ENCODE assay signal across 18 mouse cellular contexts in genomic region chr19:36878743-36879495, GRCm38 (mm10). TPM values are rescaled to one million over a fixed set of nuclear protein-coding genes. Genes with fewer than 3 reads are reported as not detected.
DNase-seq lines count a peak whose midpoint lies in the region; ATAC-seq and TF ChIP-seq lines count a peak whose summit lies in the region.
"Had no signal": no experiment of that assay in that cellular context is flagged by ENCODE, and none has a peak within 500 bp of the region (broad histone marks: within the 10 kb centered on the region; RNA-seq: fewer than 3 reads in every experiment).

No protein-coding gene starts in this region.

- no peaks in the 10 kb centered on the region for H3K27me3 ChIP-seq in hindbrain, embryonic 16.5 days (replicated peaks; ENCODE audit: control insufficient read depth, insufficient read depth, low read length)
- H3K27me3 ChIP-seq in hindbrain, postnatal 0 days (ENCODE audit: insufficient read depth, low read length), result no peaks in the 10 kb centered on the region
- no peaks in the 10 kb centered on the region for H3K27me3 ChIP-seq in heart, embryonic 15.5 days
- H3K27me3 ChIP-seq in kidney, embryonic 14.5 days (ENCODE audit: control insufficient read depth, insufficient read depth, low read length), result no peaks in the 10 kb centered on the region
- H3K27me3 ChIP-seq: CH12.LX; liver, embryonic 13.5 days; midbrain, embryonic 12.5 days had no signal

- TF ChIP-seq CTCF in hindbrain, postnatal 0 days (IDR thresholded peaks at IDR 0.05; ENCODE audit: low read depth), result no peak
- TF ChIP-seq CTCF in layer of hippocampus, adult 2 months (conservative IDR thresholded peaks at IDR 0.05), result no peak

- no peaks in the 10 kb centered on the region for H3K4me1 ChIP-seq in hindbrain, embryonic 16.5 days (ENCODE audit: control insufficient read depth, insufficient read depth, low read depth, low read length)
- no peaks in the 10 kb centered on the region for H3K4me1 ChIP-seq in hindbrain, postnatal 0 days (ENCODE audit: insufficient read depth, low read length)
- H3K4me1 ChIP-seq in heart, embryonic 15.5 days (replicated peaks), result peaks cover 14% of the 10 kb centered on the region; the same call in 1 of the 2 replicates
- H3K4me1 ChIP-seq in kidney, embryonic 14.5 days (ENCODE audit: control insufficient read depth, insufficient read depth, low read length), result no peaks in the 10 kb centered on the region
- H3K4me1 ChIP-seq: embryonic facial prominence, embryonic 10.5 days; liver, embryonic 13.5 days; midbrain, embryonic 12.5 days had no signal

- no peak for DNase-seq in frontal cortex, postnatal 14 days (ENCODE audit: low spot score in 2 of 2)
- DNase-seq in hindbrain, postnatal 0 days (ENCODE audit: low spot score), result no peak
- DNase-seq in adipocyte (ENCODE audit: low spot score), result peak; percentile 25
- no peak for DNase-seq in layer of hippocampus, adult 2 months (ENCODE audit: low spot score in 2 of 2)
- DNase-seq: cerebellum, adult 9-10 months; gastrocnemius, postnatal 14 days; kidney, adult 11 months; kidney, postnatal 10 days; left cerebral cortex, postnatal 4 days; liver, embryonic 13.5 days; thymus, postnatal 25 days had no signal

- H3K36me3 ChIP-seq in hindbrain, embryonic 16.5 days (ENCODE audit: control insufficient read depth, insufficient read depth, low read length), result peaks cover 55% of the 10 kb centered on the region
- H3K36me3 ChIP-seq in hindbrain, postnatal 0 days (ENCODE audit: insufficient read depth, low read length), result peaks cover 78% of the 10 kb centered on the region
- peaks cover 76% of the 10 kb centered on the region for H3K36me3 ChIP-seq in heart, embryonic 15.5 days
- peaks cover 94% of the 10 kb centered on the region for H3K36me3 ChIP-seq in kidney, embryonic 14.5 days (ENCODE audit: control insufficient read depth, insufficient read depth, low read length)

- ATAC-seq in frontal cortex, adult (ENCODE audit: low TSS enrichment), result peak; percentile 38; the same call in 1 of the 2 replicates
- ATAC-seq in hindbrain, embryonic 16.5 days, result 0 out of 2 replicates have a peak, but pooled peaks have one; percentile 20
- no peak for ATAC-seq in hindbrain, postnatal 0 days
- ATAC-seq in heart, embryonic 15.5 days (replicated peaks; ENCODE audit: insufficient number of reproducible peaks, insufficient read depth, low FRiP score, low read depth), result peak; percentile 85
- ATAC-seq in kidney, embryonic 14.5 days (ENCODE audit: low FRiP score, low TSS enrichment), result no peak

- H3K4me3 ChIP-seq in hindbrain, embryonic 16.5 days (ENCODE audit: low read length), result no peak overlapping the region
- H3K4me3 ChIP-seq in hindbrain, postnatal 0 days (ENCODE audit: low read length), result no peak overlapping the region
- no peak overlapping the region for H3K4me3 ChIP-seq in heart, embryonic 15.5 days
- H3K4me3 ChIP-seq in kidney, embryonic 14.5 days (ENCODE audit: low read length), result no peak overlapping the region
- no peak overlapping the region for H3K4me3 ChIP-seq in layer of hippocampus, adult 2 months
- H3K4me3 ChIP-seq: embryonic facial prominence, embryonic 10.5 days; liver, embryonic 13.5 days; midbrain, embryonic 12.5 days had no signal

- no peak overlapping the region for H3K4me2 ChIP-seq in hindbrain, embryonic 16.5 days (ENCODE audit: low read length)
- no peak overlapping the region for H3K4me2 ChIP-seq in hindbrain, postnatal 0 days (ENCODE audit: low read depth, low read length)
- H3K4me2 ChIP-seq in heart, embryonic 15.5 days, result peak overlapping the region; percentile 38; the same call in 1 of the 2 replicates
- H3K4me2 ChIP-seq in kidney, embryonic 14.5 days (replicated peaks; ENCODE audit: low read depth, low read length), result no peak overlapping the region
- H3K4me2 ChIP-seq: liver, embryonic 13.5 days; midbrain, embryonic 12.5 days had no signal

- no peak overlapping the region for H3K27ac ChIP-seq in hindbrain, embryonic 16.5 days (ENCODE audit: low read depth, low read length)
- no peak overlapping the region for H3K27ac ChIP-seq in hindbrain, postnatal 0 days
- peak overlapping the region; percentile 79 for H3K27ac ChIP-seq in heart, embryonic 15.5 days
- H3K27ac ChIP-seq in kidney, embryonic 14.5 days (ENCODE audit: low read depth, low read length), result no peak overlapping the region
- no peak overlapping the region for H3K27ac ChIP-seq in layer of hippocampus, adult 2 months
- H3K27ac ChIP-seq: embryonic facial prominence, embryonic 10.5 days; liver, embryonic 13.5 days; midbrain, embryonic 12.5 days had no signal

- no peak overlapping the region for H3K9ac ChIP-seq in hindbrain, embryonic 16.5 days (ENCODE audit: low read depth, low read length)
- no peak overlapping the region for H3K9ac ChIP-seq in hindbrain, postnatal 0 days (replicated peaks; ENCODE audit: low read length)
- no peak overlapping the region for H3K9ac ChIP-seq in heart, embryonic 15.5 days
- no peak overlapping the region for H3K9ac ChIP-seq in kidney, embryonic 14.5 days (ENCODE audit: low read depth, low read length)
- H3K9ac ChIP-seq: liver, embryonic 13.5 days; midbrain, embryonic 12.5 days had no signal

- WGBS in hindbrain, embryonic 16.5 days, result 80% methylated on average over 11 of the region's 11 CpGs
- 78% methylated on average over 11 of the region's 11 CpGs for WGBS in hindbrain, postnatal 0 days
- WGBS in heart, embryonic 15.5 days, result 44% methylated on average over 11 of the region's 11 CpGs
- WGBS in kidney, embryonic 14.5 days, result 89% methylated on average over 11 of the region's 11 CpGs

- H3K9me3 ChIP-seq in hindbrain, embryonic 16.5 days (ENCODE audit: control insufficient read depth, low read length), result no peaks in the 10 kb centered on the region
- H3K9me3 ChIP-seq in hindbrain, postnatal 0 days (ENCODE audit: low read length), result no peaks in the 10 kb centered on the region
- H3K9me3 ChIP-seq in heart, embryonic 15.5 days (replicated peaks), result no peaks in the 10 kb centered on the region
- H3K9me3 ChIP-seq in kidney, embryonic 14.5 days (ENCODE audit: control insufficient read depth, low read length), result no peaks in the 10 kb centered on the region
- H3K9me3 ChIP-seq: embryonic facial prominence, embryonic 10.5 days; liver, embryonic 13.5 days; midbrain, embryonic 12.5 days had no signal

RNA-seq across cellular contexts. Expression of gene Fgfbp3, which starts 40.5 kb away (rescaled TPM):
- polyA plus RNA-seq in hindbrain, embryonic 16.5 days (2015; fragmentation: Nextera tagmentation; extraction: Ambion mirVana), result 28.2 and 44.1 TPM in 2 replicates
- 19.8 and 34.5 TPM in 2 replicates for total RNA-seq in hindbrain, postnatal 0 days (2014; rRNA removed)
- polyA plus RNA-seq in hindbrain, postnatal 0 days (2015; fragmentation: Nextera tagmentation; extraction: Ambion mirVana), result 26.4 and 27.7 TPM in 2 replicates
- 4.4 TPM in 2 replicates for polyA plus RNA-seq in heart, embryonic 15.5 days (2015; fragmentation: Nextera tagmentation; extraction: Ambion mirVana)
- 4.9 and 6.0 TPM in 2 replicates for polyA plus RNA-seq in kidney, embryonic 14.5 days (2014; fragmentation: Nextera tagmentation; extraction: Ambion mirVana)
- 1 to 10 TPM; 6.9 to 9.0 TPM for total RNA-seq in layer of hippocampus, adult 2 months (2021)

RNA-seq across cellular contexts. Expression of gene Tnks2, which starts 44.9 kb away (rescaled TPM):
- polyA plus RNA-seq in hindbrain, embryonic 16.5 days (2015; fragmentation: Nextera tagmentation; extraction: Ambion mirVana), result 19.0 and 36.7 TPM in 2 replicates
- total RNA-seq in hindbrain, postnatal 0 days (2014; rRNA removed), result 128 and 138 TPM in 2 replicates
- polyA plus RNA-seq in hindbrain, postnatal 0 days (2015; fragmentation: Nextera tagmentation; extraction: Ambion mirVana), result 26.1 and 28.7 TPM in 2 replicates
- polyA plus RNA-seq in heart, embryonic 15.5 days (2015; fragmentation: Nextera tagmentation; extraction: Ambion mirVana), result 27.9 and 39.1 TPM in 2 replicates
- polyA plus RNA-seq in kidney, embryonic 14.5 days (2014; fragmentation: Nextera tagmentation; extraction: Ambion mirVana), result 55.7 and 93.9 TPM in 2 replicates
- total RNA-seq in layer of hippocampus, adult 2 months (2021), result 100 to 1,000 TPM; 123 TPM

RNA-seq across cellular contexts. Expression of gene Btaf1, which starts 47.0 kb away (rescaled TPM):
- 6.6 and 8.7 TPM in 2 replicates for polyA plus RNA-seq in hindbrain, embryonic 16.5 days (2015; fragmentation: Nextera tagmentation; extraction: Ambion mirVana)
- total RNA-seq in hindbrain, postnatal 0 days (2014; rRNA removed), result 16.9 and 17.1 TPM in 2 replicates
- polyA plus RNA-seq in hindbrain, postnatal 0 days (2015; fragmentation: Nextera tagmentation; extraction: Ambion mirVana), result 3.5 TPM in 2 replicates
- 5.6 and 7.2 TPM in 2 replicates for polyA plus RNA-seq in heart, embryonic 15.5 days (2015; fragmentation: Nextera tagmentation; extraction: Ambion mirVana)
- 9.1 and 19.0 TPM in 2 replicates for polyA plus RNA-seq in kidney, embryonic 14.5 days (2014; fragmentation: Nextera tagmentation; extraction: Ambion mirVana)
- total RNA-seq in layer of hippocampus, adult 2 months (2021), result 10 to 100 TPM; 23.9 to 33.4 TPM

Comparison
In these comparisons a context has a peak if more than half of its experiments do, and no peak if none do; other contexts are left out.
1. ATAC-seq: peak in frontal cortex, adult (single experiment), hindbrain, embryonic 16.5 days (single experiment) and heart, embryonic 15.5 days (single experiment); none in hindbrain, postnatal 0 days (single experiment) and kidney, embryonic 14.5 days (single experiment).